Mouse (Mus musculus) heart, postnatal 0 days (tissue): Measurements from ENCODE around the gene Letm1.

ENCODE experiments used
- CTCF ChIP-seq: IDR thresholded peaks from 2 replicates; pipeline ENCODE4 v1.5.1; 2016; ENCODE audit warnings: antibody characterized with exemption, control low read depth, low read depth
- EP300 ChIP-seq: IDR thresholded peaks from 2 replicates; pipeline ENCODE4 v1.6.1; 2016; ENCODE audit warnings: antibody characterized with exemption, low read depth

GRCm38 (mm10) chr5:33726081-33726647, 56.5 kb downstream of the Letm1 start:
- TF ChIP-seq CTCF: no peak
- no peak for TF ChIP-seq EP300
